23 mouse cellular contexts compared by ENCODE assay signal in genomic region chr6:136728144-136728543, GRCm38 (mm10). TPM values are rescaled to one million over a fixed set of nuclear protein-coding genes. Genes with fewer than 3 reads are reported as not detected.
DNase-seq lines count a peak whose midpoint lies in the region; ATAC-seq lines count a peak whose summit lies in the region.
"Had no signal": no experiment of that assay in that cellular context is flagged by ENCODE, and none has a peak within 500 bp of the region (broad histone marks: within the 10 kb centered on the region; RNA-seq: fewer than 3 reads in every experiment).

No protein-coding gene starts in this region.

- no peaks in the 10 kb centered on the region for H3K9me3 ChIP-seq in forebrain, embryonic 12.5 days
- H3K9me3 ChIP-seq: embryonic facial prominence, embryonic 10.5 days; G1E; heart, embryonic 15.5 days; hindbrain, embryonic 10.5 days; intestine, embryonic 15.5 days had no signal

- no peaks in the 10 kb centered on the region for H3K36me3 ChIP-seq in forebrain, embryonic 12.5 days (replicated peaks)
- H3K36me3 ChIP-seq: embryonic facial prominence, embryonic 10.5 days; G1E; heart, embryonic 15.5 days; hindbrain, embryonic 10.5 days; intestine, embryonic 15.5 days had no signal

- no peak overlapping the region for H3K4me2 ChIP-seq in forebrain, embryonic 12.5 days
- H3K4me2 ChIP-seq: heart, embryonic 11.5 days; heart, embryonic 15.5 days; hindbrain, embryonic 14.5 days; intestine, embryonic 15.5 days had no signal

- H3K4me1 ChIP-seq in forebrain, embryonic 12.5 days = no peaks in the 10 kb centered on the region
- H3K4me1 ChIP-seq: embryonic facial prominence, embryonic 10.5 days; heart, embryonic 15.5 days; hindbrain, embryonic 10.5 days; intestine, embryonic 15.5 days had no signal

- H3K9ac ChIP-seq in forebrain, embryonic 12.5 days = no peak overlapping the region
- H3K9ac ChIP-seq: heart, embryonic 15.5 days; hindbrain, embryonic 14.5 days; intestine, embryonic 15.5 days had no signal

- no peak overlapping the region for H3K4me3 ChIP-seq in forebrain, embryonic 12.5 days (replicated peaks)
- H3K4me3 ChIP-seq: embryonic facial prominence, embryonic 10.5 days; heart, embryonic 15.5 days; hindbrain, embryonic 10.5 days; intestine, embryonic 15.5 days had no signal

- no peaks in the 10 kb centered on the region for H3K27me3 ChIP-seq in forebrain, embryonic 12.5 days
- H3K27me3 ChIP-seq: heart, embryonic 15.5 days; intestine, embryonic 15.5 days had no signal

- H3K27ac ChIP-seq in forebrain, embryonic 12.5 days = no peak overlapping the region
- H3K27ac ChIP-seq: embryonic facial prominence, embryonic 10.5 days; heart, embryonic 15.5 days; hindbrain, embryonic 10.5 days; hindbrain, embryonic 14.5 days; intestine, embryonic 15.5 days had no signal

- DNase-seq in spleen, postnatal 36 days (ENCODE audit: low spot score in 2 of 2) = peak; percentile 27 to 48
- DNase-seq in spleen, adult 12 weeks (ENCODE audit: low spot score) = no peak
- no peak for DNase-seq in frontal cortex, postnatal 10 days (ENCODE audit: low spot score in 2 of 2)
- no peak for DNase-seq in cerebellum, adult 11 months
- DNase-seq: adrenal gland, postnatal 14 days; cerebellum, adult 8-10 months; cerebellum, postnatal 14 days; gastrocnemius, postnatal 36 days; heart, adult 18-20 months; heart, postnatal 14 days had no signal

- ATAC-seq in granulocyte monocyte progenitor cell, adult 5-6 weeks (replicated peaks; ENCODE audit: poor library complexity, severe bottlenecking) = peak; percentile 85
- peak; percentile 88 for ATAC-seq in megakaryocyte progenitor cell, adult 5-6 weeks (replicated peaks; ENCODE audit: poor library complexity)
- ATAC-seq in forebrain, embryonic 12.5 days (ENCODE audit: low FRiP score) = no peak
- ATAC-seq in megakaryocyte-erythroid progenitor cell, adult 5-6 weeks (replicated peaks; ENCODE audit: low FRiP score, low TSS enrichment, poor library complexity, severe bottlenecking) = no peak
- ATAC-seq: forebrain, embryonic 14.5 days; intestine, embryonic 15.5 days had no signal

- WGBS in forebrain, embryonic 12.5 days = 95% methylated on average over 14 of the region's 14 CpGs

RNA-seq across cellular contexts. Expression of gene Gucy2c, which starts 53.4 kb away (rescaled TPM):
- total RNA-seq in granulocyte monocyte progenitor cell, adult 5-6 weeks (2014; fragmentation: Nextera tagmentation) = not detected in 2 replicates
- total RNA-seq in granulocyte monocyte progenitor cell, adult 5-6 weeks (2017) = not detected in 2 replicates
- total RNA-seq in megakaryocyte progenitor cell, adult 5-6 weeks (2015) = not detected in 2 replicates
- total RNA-seq in megakaryocyte progenitor cell, adult 5-6 weeks (2017) = not detected in 2 replicates
- polyA plus RNA-seq in forebrain, embryonic 12.5 days (2016; fragmentation: Nextera tagmentation; extraction: Ambion mirVana) = 0.05 and 0.17 TPM in 2 replicates
- total RNA-seq in megakaryocyte-erythroid progenitor cell, adult 5-6 weeks (2014; fragmentation: Nextera tagmentation) = not detected in 2 replicates
- total RNA-seq in megakaryocyte-erythroid progenitor cell, adult 5-6 weeks (2017) = not detected in 2 replicates
- total RNA-seq: G1E; gastrocnemius, adult 8-10 months; gastrocnemius, postnatal 36 days; heart, adult 18-20 months; heart, postnatal 14 days had no signal
- polyA plus RNA-seq: G1E had no signal

Comparison
In these comparisons a context has a peak if more than half of its experiments do, and no peak if none do; other contexts are left out.
1. DNase-seq: peak in spleen, postnatal 36 days (2 of 2); none in spleen, adult 12 weeks (single experiment), frontal cortex, postnatal 10 days (0 of 2) and cerebellum, adult 11 months (single experiment).
2. ATAC-seq: peak in granulocyte monocyte progenitor cell, adult 5-6 weeks (single experiment) and megakaryocyte progenitor cell, adult 5-6 weeks (single experiment); none in forebrain, embryonic 12.5 days (single experiment) and megakaryocyte-erythroid progenitor cell, adult 5-6 weeks (single experiment).